Mouse (Mus musculus): Measurements from ENCODE around the gene Dusp15.
A peak's percentile ranks its signal among the peaks of the same experiment; 100 is the strongest.

Gene Dusp15

DNA sequence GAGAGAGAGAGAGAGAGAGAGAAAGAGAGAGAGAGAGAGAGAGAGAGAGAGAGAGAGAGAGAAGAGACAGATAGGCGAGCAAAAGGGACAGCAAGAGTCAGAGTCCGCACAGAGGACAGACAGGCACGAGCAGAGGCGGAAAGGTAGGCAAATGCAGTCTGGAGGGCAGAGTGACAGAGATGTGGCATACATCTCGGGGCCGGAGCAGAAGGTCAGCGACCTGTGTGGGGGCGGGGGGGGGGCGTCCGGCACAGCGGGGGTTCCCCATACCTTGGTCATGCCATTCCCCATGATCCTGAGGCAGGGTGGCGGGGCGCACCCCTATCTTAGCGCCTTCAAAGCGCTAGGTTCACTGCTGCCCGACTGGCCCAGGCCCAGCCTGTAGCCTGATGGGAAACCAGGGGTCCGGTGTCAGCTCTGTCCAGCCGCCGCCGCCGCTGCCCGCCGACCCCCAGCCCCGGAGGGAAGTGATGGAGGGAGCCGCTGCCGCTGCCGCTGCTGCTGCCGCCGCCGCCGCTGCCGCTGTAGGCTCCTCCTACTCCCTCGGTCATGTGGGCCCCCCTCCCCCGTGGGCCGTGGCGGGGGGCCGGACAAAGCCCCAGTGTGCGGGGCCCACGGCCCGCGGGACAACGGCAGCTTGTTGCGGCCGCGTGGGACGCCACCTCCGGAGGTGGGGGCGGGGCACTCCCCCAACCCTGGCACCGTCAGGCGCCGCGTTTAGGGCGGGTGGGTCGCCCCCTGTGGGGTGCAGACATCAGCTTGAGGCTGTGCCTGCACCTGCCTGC is at the start of gene Dusp15:
Gene Dusp15, minus strand, starts transcription at position 634 of the 785 bp plus-strand sequence.
- DNase-seq, result peak in 1 of 2 experiments; percentile 54

DNA sequence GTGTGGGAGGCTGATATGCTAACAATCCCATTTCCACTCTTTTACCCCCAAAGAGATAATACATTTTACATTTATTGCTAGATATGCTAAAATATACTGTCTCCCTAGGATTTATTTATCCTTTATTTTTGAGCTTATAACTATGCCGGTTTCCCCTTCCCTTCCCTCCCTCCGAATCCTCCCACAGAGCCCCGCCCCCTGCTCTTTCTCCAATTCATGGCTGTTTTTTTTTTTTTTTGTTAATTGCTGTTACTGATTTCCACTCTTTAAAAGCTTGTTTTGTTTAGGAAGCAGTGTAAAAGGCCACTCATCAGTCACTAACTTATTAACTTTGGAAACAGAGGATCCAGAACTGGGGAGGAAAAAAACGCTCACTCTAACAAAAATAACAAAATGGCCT is 45.5 kb upstream of the Dusp15 start:
- peak; percentile 19 to 46 for DNase-seq

DNA sequence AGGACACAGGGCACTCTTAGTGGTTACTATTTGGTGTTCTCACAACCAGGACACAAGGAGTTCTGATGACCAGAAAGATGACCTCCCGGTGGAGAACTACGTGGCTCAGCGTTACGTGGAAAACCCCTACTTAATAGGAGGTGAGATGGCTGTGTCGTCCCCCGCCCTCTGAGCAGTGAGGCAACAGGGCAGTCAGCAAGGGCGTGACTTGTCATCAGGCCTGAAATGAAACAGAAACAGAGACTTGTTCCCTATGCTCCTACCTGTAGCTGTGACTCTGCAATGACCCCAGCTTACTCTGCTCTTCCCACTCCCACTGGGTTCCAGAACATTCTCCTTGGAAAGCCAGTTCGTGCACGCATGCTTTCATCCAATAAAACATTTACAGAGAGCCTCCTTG is 40.0 kb upstream of the Dusp15 start:
- DNase-seq, result peak in 1 of 2 experiments; percentile 20

DNA sequence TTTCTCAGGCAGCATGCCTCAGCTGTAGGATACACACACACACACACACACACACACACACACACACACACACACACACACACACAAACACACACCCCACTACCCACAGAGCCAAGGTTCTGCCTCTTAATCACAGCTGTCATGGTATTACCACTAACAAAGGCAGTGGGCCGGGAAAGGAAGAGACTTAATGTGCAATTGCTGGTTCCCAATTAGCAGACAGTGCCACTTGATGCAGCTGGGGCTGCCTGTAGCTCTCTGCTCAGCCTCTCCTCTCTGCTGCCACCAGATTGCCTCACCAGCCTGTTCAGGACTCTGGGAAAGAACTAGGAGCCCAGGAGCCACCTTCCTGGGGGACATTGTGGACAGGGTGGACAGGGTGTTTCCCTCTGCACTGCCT is 34.1 kb upstream of the Dusp15 start:
- no peak for DNase-seq

DNA sequence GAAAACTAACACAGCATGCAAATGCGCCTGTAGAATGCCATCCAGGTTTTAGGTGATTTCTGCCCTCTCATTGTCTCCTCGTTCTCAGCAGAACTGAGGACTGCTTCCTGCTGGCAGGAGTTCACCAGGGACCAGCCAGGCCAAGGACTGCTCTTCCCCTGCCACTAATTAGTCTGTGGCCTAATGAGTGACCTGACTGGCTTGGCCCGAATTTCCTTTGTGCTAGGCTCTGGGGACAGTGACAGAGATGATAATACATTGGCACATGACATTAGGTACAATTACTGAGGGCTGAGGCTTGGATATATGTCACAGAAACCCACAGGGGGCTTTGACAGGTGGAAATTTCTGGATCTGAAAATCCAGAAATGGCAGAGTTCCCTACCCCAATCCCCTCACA is 25.5 kb upstream of the Dusp15 start:
- no peak for DNase-seq

DNA sequence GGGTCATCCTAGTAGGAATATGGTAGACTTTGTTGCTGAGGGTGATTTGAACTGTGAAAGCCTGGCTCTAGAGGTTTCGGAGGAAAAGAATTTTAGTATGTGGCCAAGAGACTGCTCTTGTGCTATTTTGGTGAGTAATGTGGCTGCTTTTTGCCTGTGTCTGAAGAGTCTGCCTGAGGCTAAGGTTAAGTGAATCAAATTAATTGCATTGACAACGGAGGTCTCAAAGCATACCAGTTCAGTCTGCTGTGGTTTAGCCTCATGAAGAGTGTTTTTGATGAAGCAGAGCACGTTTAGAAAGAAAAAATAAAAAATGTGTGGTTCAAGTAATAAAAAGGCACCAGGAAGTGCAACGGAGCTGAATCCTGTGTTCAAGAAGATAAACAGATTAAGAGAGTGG is 14.1 kb upstream of the Dusp15 start:
- no peak for DNase-seq

DNA sequence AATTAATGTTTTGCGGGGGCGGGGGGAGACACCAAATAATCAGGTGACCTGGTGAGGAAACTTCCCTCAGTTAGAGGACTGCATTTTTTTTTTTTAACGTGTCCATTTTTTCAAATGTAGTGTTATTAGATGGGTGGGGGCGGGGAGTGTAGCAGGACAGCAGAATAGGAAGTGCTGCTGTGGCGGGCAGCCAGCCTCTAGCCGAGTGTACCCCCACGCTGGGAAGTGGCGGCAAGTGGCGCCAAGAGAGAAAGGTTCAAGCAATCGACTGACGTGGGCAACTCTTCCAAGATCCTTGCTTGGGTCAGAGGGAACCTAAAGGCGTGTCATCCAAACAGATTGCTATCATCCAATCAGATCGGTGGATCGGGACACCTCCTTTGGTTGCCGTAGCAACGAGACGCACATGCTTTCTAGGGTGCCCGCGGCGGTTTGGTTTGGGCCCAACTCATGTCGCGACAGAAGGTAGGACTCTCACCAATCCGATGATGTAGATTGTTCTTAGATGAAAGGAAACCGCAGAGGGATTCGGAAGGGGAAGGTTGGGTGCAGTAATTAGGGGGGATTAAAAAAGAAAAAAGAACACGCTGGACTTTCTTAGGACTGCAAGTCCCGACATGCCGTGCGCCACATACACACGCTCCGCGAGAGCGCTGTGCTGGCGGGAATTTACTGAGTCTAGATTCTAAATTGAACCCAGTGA is 10.7 kb upstream of the Dusp15 start, which contains the start of gene Ttll9:
Gene Ttll9, plus strand, starts transcription at position 395 of the 703 bp plus-strand sequence.
- DNase-seq, result peak; percentile 88 to 92

DNA sequence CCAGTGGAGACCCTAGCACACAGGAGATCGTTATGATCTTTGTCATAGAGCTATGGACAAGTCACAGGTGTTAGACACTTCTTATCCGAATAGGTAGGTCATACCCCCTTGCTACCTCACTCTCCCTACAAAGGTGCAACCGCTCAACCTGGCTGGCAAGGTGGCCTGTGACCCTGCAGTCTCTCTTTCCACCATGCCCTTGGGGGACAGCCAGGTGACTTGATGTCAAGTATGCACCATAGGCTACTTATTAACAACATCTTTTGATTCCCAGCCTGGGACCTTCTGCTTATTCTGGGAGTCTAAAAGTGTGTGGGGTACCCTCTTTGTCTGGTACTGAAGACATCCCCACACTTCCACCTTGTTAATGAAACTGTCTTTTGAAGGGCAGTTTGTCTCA is 6.6 kb upstream of the Dusp15 start:
- DNase-seq, result peak; percentile 45 to 65

DNA sequence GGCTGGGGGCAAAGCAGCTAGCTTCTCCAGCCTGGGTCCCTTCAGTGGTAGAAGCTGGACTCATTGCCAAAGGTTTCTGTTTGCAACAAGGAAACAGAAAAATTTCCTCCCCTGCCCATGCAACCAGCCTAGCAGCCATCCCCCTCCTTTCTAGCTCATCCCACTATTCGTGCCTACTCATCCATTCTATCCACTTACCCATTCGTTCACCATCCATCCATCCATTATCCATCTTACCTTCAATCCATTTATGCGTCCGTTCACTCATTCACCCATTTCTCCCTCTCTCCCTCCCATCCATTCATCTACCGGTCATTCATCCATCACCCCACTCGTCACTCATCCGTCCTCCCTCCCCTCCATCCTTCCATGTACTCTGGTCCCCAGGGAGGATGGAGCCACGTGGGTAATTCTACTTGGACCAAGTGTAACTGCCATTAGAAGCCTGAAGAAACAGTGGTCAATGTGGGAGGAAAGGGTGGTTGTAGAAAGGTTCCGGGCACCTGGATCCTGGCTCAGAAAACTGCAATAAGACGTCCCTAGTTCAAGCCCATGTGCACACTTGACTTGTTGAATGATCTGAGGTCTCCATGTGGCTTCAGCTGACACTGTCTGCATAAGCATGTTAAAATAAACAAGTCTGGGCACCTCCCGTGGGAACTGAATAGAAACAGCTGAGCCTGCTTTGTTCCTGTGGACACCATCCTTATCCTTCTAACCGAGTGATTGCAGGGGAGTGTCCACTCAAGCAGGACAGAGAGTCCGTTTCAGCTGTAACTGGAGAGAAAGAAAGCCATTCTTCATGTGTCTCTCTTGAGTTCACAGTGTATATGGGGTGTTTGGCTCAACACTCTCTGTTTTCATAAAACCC is 587 bp upstream of the Dusp15 start:
- no peak for DNase-seq

DNA sequence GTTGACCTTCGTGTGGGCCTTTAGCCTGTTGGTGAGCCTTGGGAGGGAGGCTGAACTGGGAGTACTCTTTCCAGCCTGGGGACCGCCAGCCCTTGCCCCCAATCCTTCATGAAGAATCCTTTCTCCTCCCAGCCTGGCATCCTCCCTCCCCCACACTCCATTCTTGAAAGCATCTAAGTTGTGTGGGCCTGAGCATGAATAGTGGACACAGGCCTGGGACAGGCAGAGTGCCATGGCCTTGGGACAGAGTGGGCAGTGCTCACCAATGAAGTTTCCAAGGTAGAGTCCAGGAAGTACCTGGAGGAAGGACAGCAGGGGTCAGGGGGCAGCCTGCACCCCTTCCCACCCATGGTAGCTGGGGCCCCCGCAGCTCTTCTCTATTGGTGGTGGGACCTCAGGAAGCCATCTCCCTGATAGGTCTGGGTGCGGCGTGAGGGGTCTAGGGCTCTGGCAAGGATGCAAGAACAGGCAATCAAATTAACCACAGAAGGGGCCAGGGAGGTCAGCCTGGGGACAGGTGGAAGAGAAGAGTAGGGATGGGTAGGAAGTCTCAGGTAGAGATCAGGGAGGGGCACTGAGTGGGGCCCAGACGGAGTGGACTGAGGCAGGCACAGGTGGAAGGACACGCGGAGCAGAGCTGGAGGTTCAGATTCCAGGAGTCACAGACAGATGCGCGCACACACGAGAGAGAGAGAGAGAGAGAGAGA is 987 bp downstream of the Dusp15 start:
- no peak for DNase-seq

DNA sequence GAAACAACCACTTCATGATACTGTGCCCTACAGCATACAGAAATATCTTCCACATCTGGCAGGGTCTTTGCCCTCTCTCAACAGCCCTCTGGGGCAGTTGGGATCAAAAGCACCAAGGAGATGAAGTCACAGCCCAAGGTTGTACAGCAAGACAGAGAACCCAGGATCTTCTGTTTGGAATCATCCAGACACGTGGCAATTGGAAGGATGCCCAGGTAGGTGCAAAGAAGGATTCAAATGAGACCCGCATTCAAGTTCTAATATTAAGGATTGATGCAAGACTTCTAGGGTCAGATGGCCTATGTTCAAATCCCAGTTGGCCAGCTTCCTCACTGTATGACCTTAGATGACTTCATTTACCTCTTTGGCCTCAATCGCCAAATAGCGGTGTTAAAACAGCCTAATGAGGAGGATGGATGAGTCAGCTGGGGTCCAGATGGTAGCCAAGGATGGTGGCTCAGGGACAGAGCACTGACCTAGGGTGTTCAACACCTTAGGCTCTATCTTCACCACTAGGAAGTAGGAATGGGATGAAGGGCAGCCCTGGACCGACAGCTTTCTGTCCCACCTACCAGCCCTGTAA is 3.0 kb downstream of the Dusp15 start:
- no peak for DNase-seq

DNA sequence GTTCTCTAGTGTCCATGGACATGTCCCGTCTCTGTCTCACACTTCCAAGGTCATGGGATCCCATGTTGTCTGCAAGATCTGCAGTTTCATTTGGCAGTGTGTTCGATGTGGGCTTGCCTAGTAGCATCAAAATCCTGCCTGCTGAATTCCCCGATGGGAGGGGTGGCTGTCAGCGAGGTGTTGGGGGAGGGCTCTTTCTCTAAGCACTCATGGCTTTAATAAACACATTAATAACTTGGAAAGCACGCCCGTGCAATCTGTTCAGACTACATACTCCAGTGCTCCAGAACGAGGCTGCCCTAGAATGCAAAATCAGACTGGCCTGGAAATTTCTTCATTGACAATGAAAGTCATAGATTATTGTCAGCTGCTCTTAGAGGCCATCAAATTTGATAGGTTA is 4.4 kb downstream of the Dusp15 start:
- DNase-seq, result peak in 1 of 2 experiments; percentile 24

DNA sequence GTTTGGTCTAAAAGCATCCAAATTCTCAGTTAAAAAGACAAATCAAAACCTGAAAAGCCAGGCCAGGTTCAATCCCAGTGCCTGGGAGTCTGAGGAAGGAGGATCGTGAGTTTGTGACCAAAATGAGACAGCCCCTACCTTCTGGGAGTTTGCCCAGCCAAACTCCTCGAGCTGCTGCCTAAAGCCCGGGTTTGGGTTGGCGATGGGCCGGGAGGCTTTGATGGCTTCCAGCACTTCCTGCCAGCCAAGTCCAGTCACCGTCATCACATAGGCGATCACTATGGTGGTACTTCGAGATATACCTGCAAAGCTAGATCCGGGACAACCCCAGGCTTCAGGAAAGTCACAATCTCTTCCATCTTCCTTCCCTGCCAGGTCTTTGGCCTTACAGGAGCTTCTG is 7.5 kb downstream of the Dusp15 start:
- DNase-seq, result no peak

DNA sequence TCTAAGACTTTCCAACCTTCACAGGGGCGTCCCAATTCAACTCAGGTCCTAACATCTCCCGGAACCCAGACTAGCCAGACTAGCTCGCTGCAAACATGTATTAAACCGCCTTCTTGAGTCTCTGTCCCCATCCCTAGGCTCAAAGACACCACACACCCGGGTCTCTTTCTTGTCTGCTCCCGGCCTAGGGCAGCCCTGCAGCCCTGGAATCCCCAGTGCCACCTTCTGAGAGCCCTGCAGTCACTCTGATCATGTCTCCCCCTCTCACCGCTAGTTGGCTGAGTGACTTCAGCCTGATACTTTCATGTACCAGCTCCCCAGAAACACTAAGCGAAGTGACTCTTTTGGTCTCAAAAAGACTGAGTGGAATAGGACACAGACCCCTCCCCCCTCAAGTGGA is 7.9 kb downstream of the Dusp15 start:
- DNase-seq, result no peak

DNA sequence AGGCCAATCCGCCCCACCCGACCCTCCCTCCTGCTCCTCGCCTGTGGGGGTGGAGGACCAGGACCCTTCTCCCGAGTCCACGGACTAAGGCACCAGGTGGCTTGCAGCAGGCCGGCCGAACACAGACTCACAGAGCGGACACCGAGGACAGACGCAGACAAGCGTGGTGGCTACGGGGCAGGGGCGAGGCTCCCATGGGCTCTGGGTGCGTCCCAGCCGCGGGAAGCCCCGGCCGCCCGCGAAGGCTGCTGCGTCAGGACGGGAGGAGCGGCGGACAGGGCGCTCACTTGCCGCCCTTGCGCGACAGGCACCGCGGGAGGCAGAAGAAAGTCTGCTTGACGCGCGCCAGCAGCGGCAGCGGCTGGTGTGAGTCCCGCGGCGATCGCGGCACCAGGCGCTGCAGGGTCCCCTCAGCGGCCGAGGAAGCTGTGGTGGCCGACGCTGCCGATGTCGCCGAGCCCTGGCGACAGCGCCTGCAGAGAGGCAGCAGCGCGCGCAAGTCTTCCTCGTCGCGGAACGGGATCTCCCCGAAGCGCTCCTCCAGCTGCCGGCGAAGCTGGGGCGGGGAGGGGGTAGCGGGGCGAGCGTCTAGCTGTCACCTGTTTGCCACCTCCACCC is 8.5 kb downstream of the Dusp15 start:
- no peak for DNase-seq

DNA sequence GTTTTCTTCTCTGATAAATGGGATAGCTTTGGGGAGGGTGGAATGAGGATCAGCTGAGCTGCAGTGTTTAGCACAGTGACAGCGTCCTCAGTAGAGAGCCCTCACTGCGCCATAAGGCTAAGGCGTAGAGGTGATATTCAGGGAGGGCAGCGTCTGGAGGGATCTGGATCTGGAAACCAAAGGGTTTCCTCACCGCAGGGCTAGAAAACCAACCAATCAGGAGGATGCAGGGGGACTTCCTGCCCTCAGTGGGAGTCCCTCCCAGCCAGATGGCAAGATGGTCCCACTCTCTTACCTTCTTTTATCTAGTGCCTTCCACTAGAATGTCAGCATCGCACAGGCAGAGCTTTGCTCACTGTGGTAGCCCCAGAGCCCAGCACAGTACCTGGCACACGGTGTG is 9.7 kb downstream of the Dusp15 start:
- no peak for DNase-seq

DNA sequence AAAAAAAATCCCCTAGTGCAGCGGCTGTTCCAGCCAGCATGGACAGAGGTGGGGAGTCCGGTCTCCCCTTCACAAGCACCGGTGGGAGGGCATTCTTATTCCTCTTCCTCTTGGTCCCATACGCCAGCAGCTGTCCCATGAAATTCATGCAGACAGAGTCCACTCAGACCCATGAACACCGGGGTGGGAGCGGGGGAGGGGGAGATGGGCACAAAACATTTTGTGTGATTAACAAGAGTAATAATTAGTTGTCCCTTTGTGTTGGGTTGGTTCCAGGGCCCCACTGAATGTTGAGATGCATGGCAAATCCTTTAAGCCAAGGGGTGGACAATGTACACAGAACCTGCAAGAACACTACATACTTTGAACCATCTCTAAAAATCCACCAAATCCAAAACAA is 10.4 kb downstream of the Dusp15 start:
- DNase-seq, result no peak

DNA sequence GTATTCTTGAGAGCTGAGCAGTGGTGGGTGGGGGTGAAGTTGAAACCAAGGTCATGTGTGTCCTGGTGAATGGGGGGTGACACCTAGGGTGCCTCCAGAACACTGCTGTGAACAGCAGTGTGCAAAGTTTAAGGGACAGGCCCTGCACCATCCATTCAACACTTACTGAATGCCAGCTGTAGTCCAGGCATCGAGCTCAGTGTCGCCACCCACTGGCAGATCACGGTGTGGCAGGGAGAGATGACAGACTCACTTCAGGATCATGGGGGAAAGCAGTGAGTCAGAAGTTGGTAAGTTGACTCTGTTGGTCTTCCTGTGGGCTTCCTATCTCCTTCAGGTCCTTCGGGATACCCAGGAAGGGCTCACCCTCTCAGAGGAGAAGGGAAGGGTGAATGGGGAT is 11.7 kb downstream of the Dusp15 start:
- DNase-seq, result peak; percentile 27 to 74

DNA sequence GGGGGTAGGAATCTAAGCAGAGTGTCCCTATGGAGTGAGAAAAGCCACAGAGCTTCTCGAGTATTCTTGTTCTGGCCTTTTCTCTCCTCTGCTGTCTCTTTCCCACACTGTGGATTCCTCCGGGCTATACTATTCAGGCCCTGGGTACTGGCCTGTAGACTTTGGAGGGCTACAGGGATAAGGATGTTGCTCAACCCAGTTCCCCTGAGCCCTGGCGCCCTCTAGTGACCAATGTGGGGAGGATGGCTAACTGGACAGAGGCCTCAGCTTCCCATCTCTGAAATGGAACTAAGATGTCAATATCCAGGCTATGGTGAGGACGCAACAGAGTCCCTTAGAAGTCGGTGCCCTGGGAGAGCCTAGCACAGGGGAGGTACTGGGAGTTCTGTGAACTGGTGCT is 17.9 kb downstream of the Dusp15 start:
- peak; percentile 43 to 79 for DNase-seq

DNA sequence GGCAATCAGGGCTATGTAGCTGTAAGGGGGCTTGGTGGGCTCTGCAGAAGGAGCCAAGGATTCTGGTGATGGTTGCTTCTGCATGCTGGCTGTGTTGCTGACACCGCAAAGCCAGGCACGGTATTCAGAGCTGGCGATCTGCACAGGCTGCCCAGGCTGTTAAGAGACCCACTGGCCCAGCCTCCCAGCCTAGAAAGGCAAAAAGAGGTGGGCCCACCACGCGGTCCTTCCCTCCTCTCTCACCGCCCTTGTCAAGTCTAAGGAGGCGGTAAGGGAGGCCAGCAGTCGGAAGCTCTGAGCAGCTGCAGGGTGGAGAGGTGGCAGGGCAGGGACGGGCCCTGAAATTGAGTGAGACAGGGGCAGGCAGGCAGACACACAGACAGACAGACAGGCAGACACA is 18.4 kb downstream of the Dusp15 start, which contains the start of gene Foxs1:
Gene Foxs1, minus strand, starts transcription at position 161 of the 400 bp plus-strand sequence.
- peak; percentile 45 to 53 for DNase-seq

DNA sequence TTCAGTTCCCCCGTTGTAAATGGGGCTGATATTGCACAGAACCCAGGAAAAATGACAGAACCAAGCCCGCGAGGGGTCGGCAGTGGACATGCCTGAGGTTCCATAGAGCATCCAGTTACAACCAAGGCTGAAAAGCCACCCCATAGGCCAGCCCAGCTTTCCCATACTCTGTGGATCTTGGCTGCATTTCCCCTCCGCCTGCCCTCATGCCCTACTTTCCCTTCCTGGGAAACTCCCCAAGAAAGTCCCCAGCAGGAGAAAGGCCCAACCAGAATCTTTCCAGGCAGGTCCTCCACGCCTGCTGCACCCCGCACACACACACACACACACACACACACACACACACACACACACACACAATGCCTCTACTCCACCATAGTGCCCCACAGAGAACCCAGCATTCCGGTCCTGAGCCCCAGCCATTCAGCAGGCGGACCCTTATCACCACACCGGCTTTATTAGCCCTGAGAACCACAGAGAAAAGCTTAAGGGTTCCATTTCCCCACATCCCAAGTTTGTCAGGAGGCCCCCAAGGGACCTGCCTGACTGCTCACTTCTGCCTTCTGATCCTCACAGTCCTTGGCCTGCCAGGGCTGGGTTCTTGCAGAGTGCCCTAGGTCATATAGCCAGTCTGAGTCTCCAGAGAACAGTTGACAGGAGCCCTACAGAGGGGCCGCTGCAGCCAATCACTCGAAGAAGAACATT is 19.9 kb downstream of the Dusp15 start:
- DNase-seq, result peak in 1 of 2 experiments; percentile 25

Data from kidney, postnatal 36 days (tissue).